Mouse (Mus musculus) neural tube, embryonic 12.5 days (tissue): Measurements from ENCODE around the gene Abca4. TPM values are rescaled to one million over a fixed set of nuclear protein-coding genes. Genes with fewer than 3 reads are reported as not detected.

Experiments used
- ATAC-seq: fragments of 200-750 bp; cut with Nextera tagmentation; 2 replicates; pipeline ENCODE4 v1.8.0; 2017; ENCODE audit warnings: low read depth, mild to moderate bottlenecking, moderate TSS enrichment, moderate library complexity; ENCODE audit not compliant: low FRiP score
- H3K27ac ChIP-seq: fragments of 300-500 bp; sonication (generic); 2 replicates; pipeline ENCODE4 v1.5.1; 2016
- H3K27me3 ChIP-seq: fragments of 300-500 bp; sonication (generic); replicated peaks from 2 replicates; pipeline ENCODE4 v1.6.1; 2016; ENCODE audit warnings: mild to moderate bottlenecking
- H3K36me3 ChIP-seq: fragments of 300-500 bp; sonication (generic); 2 replicates; pipeline ENCODE4 v1.6.1; 2016; ENCODE audit warnings: mild to moderate bottlenecking
- H3K4me1 ChIP-seq: fragments of 300-500 bp; sonication (generic); 2 replicates; pipeline ENCODE4 v1.6.1; 2016
- H3K4me2 ChIP-seq: fragments of 300-500 bp; sonication (generic); replicated peaks from 2 replicates; pipeline ENCODE4 v1.6.1; 2016; ENCODE audit warnings: mild to moderate bottlenecking
- H3K4me3 ChIP-seq: fragments of 300-500 bp; sonication (generic); 2 replicates; pipeline ENCODE4 v1.5.1; 2016
- H3K9ac ChIP-seq: fragments of 300-500 bp; sonication (generic); 2 replicates; pipeline ENCODE4 v1.6.1; 2016; ENCODE audit warnings: mild to moderate bottlenecking
- H3K9me3 ChIP-seq: fragments of 300-500 bp; sonication (generic); 2 replicates; pipeline ENCODE4 v1.6.1; 2016; ENCODE audit warnings: mild to moderate bottlenecking
- WGBS: fragments of 180-500 bp; shearing (Covaris S2); methylation state at CpG from one replicate; pipeline ENCODE4 v1.1.7; 2016; 5-methylcytosine and 5-hydroxymethylcytosine counted together
- polyA plus RNA-seq: library from polyadenylated mRNA; unstranded; fragments of >200 nt; fragmentation: Nextera tagmentation; extraction: Ambion mirVana; gene quantifications from 2 replicates; pipeline ENCODE4 v1.2.1, GENCODE M21; 2016

Abca4 gene
- polyA plus RNA-seq, 1 experiment from 2014 or later, result 0.70 TPM

- Histone ChIP-seq H3K4me1 (peaks cover 3% of the 10 kb centered on the region; the same call in 1 of the 2 replicates), H3K27me3 (no peaks in the 10 kb centered on the region), H3K4me2 (no peak overlapping the region), H3K27ac (no peak overlapping the region), H3K9me3 (no peaks in the 10 kb centered on the region), H3K4me3 (no peak overlapping the region), H3K36me3 (no peaks in the 10 kb centered on the region), H3K9ac (no peak overlapping the region)
- ATAC-seq, result no peak
- 81% methylated on average over 6 of the region's 6 CpGs for WGBS
Observed at GRCm38 (mm10) chr3:122090338-122090737, 46.1 kb downstream of the Abca4 start.

- Histone ChIP-seq H3K36me3 (no peaks in the 10 kb centered on the region), H3K9ac (no peak overlapping the region), H3K4me3 (no peak overlapping the region), H3K27ac (no peak overlapping the region), H3K9me3 (no peaks in the 10 kb centered on the region), H3K4me1 (0 out of 2 replicates have a peak, but pooled peaks cover 4% of the 10 kb centered on the region), H3K4me2 (no peak overlapping the region), H3K27me3 (no peaks in the 10 kb centered on the region)
- no peak for ATAC-seq
- 76% methylated on average over 5 of the region's 5 CpGs for WGBS
Observed at GRCm38 (mm10) chr3:122099713-122100112, 55.5 kb downstream of the Abca4 start.

GRCm38 (mm10) chr3:122102091-122102490 lies 57.8 kb downstream of the Abca4 start:
- 0 out of 2 replicates have a peak, but pooled peaks cover 4% of the 10 kb centered on the region for H3K4me1 ChIP-seq
- H3K9ac ChIP-seq, result no peak overlapping the region
- no peak overlapping the region for H3K27ac ChIP-seq
- WGBS, result 63% methylated on average over 7 of the region's 7 CpGs
- no peaks in the 10 kb centered on the region for H3K36me3 ChIP-seq
- no peaks in the 10 kb centered on the region for H3K9me3 ChIP-seq
- no peaks in the 10 kb centered on the region for H3K27me3 ChIP-seq
- no peak overlapping the region for H3K4me3 ChIP-seq
- H3K4me2 ChIP-seq, result no peak overlapping the region
- no peak for ATAC-seq

GRCm38 (mm10) chr3:122103864-122104808 lies 59.9 kb downstream of the Abca4 start:
- Histone ChIP-seq H3K4me1 (no peaks in the 10 kb centered on the region), H3K27me3 (no peaks in the 10 kb centered on the region), H3K9ac (no peak overlapping the region), H3K9me3 (no peaks in the 10 kb centered on the region), H3K4me2 (peak overlapping the region; percentile 45), H3K4me3 (no peak overlapping the region), H3K27ac (no peak overlapping the region), H3K36me3 (no peaks in the 10 kb centered on the region)
- WGBS, result 34% methylated on average over 20 of the region's 20 CpGs
- peak; percentile 78 for ATAC-seq

GRCm38 (mm10) chr3:122106920-122107319 lies 62.7 kb downstream of the Abca4 start:
- H3K4me2 ChIP-seq, result no peak overlapping the region
- no peak overlapping the region for H3K4me3 ChIP-seq
- no peaks in the 10 kb centered on the region for H3K36me3 ChIP-seq
- H3K4me1 ChIP-seq, result no peaks in the 10 kb centered on the region
- ATAC-seq, result no peak
- WGBS, result 85% methylated on average over 8 of the region's 8 CpGs
- H3K9me3 ChIP-seq, result no peaks in the 10 kb centered on the region
- H3K27me3 ChIP-seq, result no peaks in the 10 kb centered on the region
- no peak overlapping the region for H3K27ac ChIP-seq
- H3K9ac ChIP-seq, result no peak overlapping the region

- Histone ChIP-seq H3K27me3 (no peaks in the 10 kb centered on the region), H3K4me2 (no peak overlapping the region), H3K4me1 (no peaks in the 10 kb centered on the region), H3K9me3 (no peaks in the 10 kb centered on the region), H3K9ac (no peak overlapping the region), H3K27ac (no peak overlapping the region), H3K36me3 (no peaks in the 10 kb centered on the region), H3K4me3 (no peak overlapping the region)
- ATAC-seq, result no peak
- 82% methylated on average over 14 of the region's 14 CpGs for WGBS
Observed at GRCm38 (mm10) chr3:122107643-122108194, 63.5 kb downstream of the Abca4 start.

GRCm38 (mm10) chr3:122109461-122109860 lies 65.2 kb downstream of the Abca4 start:
- no peaks in the 10 kb centered on the region for H3K4me1 ChIP-seq
- H3K27ac ChIP-seq, result no peak overlapping the region
- H3K4me2 ChIP-seq, result no peak overlapping the region
- no peaks in the 10 kb centered on the region for H3K9me3 ChIP-seq
- no peaks in the 10 kb centered on the region for H3K36me3 ChIP-seq
- H3K4me3 ChIP-seq, result no peak overlapping the region
- no peaks in the 10 kb centered on the region for H3K27me3 ChIP-seq
- H3K9ac ChIP-seq, result no peak overlapping the region
- 71% methylated on average over 4 of the region's 4 CpGs for WGBS
- ATAC-seq, result no peak

GRCm38 (mm10) chr3:122111141-122111981 lies 67.1 kb downstream of the Abca4 start:
- no peaks in the 10 kb centered on the region for H3K4me1 ChIP-seq
- H3K9me3 ChIP-seq, result no peaks in the 10 kb centered on the region
- no peaks in the 10 kb centered on the region for H3K27me3 ChIP-seq
- H3K36me3 ChIP-seq, result no peaks in the 10 kb centered on the region
- ATAC-seq, result no peak
- no peak overlapping the region for H3K4me2 ChIP-seq
- 16% methylated on average over 9 of the region's 9 CpGs for WGBS
- no peak overlapping the region for H3K9ac ChIP-seq
- H3K27ac ChIP-seq, result no peak overlapping the region
- H3K4me3 ChIP-seq, result no peak overlapping the region

- H3K9ac ChIP-seq, result no peak overlapping the region
- H3K4me1 ChIP-seq, result no peaks in the 10 kb centered on the region
- no peaks in the 10 kb centered on the region for H3K9me3 ChIP-seq
- H3K27ac ChIP-seq, result no peak overlapping the region
- no peaks in the 10 kb centered on the region for H3K36me3 ChIP-seq
- 73% methylated on average over 9 of the region's 9 CpGs for WGBS
- H3K27me3 ChIP-seq, result no peaks in the 10 kb centered on the region
- no peak overlapping the region for H3K4me3 ChIP-seq
- no peak overlapping the region for H3K4me2 ChIP-seq
- ATAC-seq, result no peak
Observed at GRCm38 (mm10) chr3:122118651-122119214, 74.5 kb downstream of the Abca4 start.

GRCm38 (mm10) chr3:122119733-122120132 lies 75.5 kb downstream of the Abca4 start:
- H3K4me2 ChIP-seq, result no peak overlapping the region
- H3K9me3 ChIP-seq, result no peaks in the 10 kb centered on the region
- no peaks in the 10 kb centered on the region for H3K36me3 ChIP-seq
- ATAC-seq, result no peak
- no peak overlapping the region for H3K9ac ChIP-seq
- H3K4me1 ChIP-seq, result no peaks in the 10 kb centered on the region
- no peaks in the 10 kb centered on the region for H3K27me3 ChIP-seq
- no peak overlapping the region for H3K27ac ChIP-seq
- H3K4me3 ChIP-seq, result no peak overlapping the region
- WGBS, result 77% methylated on average over 7 of the region's 7 CpGs

- no peak for ATAC-seq
- no peaks in the 10 kb centered on the region for H3K4me1 ChIP-seq
- H3K27me3 ChIP-seq, result no peaks in the 10 kb centered on the region
- no peaks in the 10 kb centered on the region for H3K9me3 ChIP-seq
- no peaks in the 10 kb centered on the region for H3K36me3 ChIP-seq
- no peak overlapping the region for H3K27ac ChIP-seq
- no peak overlapping the region for H3K4me3 ChIP-seq
- WGBS, result 85% methylated on average over 7 of the region's 7 CpGs
- no peak overlapping the region for H3K9ac ChIP-seq
- no peak overlapping the region for H3K4me2 ChIP-seq
Observed at GRCm38 (mm10) chr3:122120217-122120616, 76.0 kb downstream of the Abca4 start.
